Mouse (Mus musculus): ENCODE measurements around the gene Coro7. TPM values are rescaled to one million over a fixed set of nuclear protein-coding genes. Genes with fewer than 3 reads are reported as not detected.

Coro7 gene
- total RNA-seq, 2 experiments from 2014 or later, result 99.4 to 104 TPM

DNA sequence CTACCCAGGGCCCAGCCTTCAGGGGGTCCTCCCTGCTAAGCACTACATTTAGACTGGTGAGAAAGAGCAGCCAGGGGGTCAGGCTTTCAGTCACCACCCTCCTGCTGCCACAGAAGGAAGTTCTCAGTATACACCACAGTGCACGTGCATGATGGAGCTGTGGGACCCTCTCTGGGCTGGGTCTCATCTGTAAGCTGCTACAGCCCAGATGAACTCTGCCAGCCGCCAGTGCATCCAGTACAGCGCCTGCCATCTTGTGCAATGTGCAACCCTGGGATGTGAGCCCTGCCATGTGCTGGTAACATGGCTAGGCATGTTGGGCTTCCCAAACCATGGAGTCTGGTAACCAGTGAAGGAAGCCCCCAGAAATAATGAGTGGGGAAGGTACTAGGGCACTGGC, 29.4 kb downstream of the Coro7 start:
- intact Hi-C loops (cut with DNase I), result no loop called here
- DNase-seq, result no peak

DNA sequence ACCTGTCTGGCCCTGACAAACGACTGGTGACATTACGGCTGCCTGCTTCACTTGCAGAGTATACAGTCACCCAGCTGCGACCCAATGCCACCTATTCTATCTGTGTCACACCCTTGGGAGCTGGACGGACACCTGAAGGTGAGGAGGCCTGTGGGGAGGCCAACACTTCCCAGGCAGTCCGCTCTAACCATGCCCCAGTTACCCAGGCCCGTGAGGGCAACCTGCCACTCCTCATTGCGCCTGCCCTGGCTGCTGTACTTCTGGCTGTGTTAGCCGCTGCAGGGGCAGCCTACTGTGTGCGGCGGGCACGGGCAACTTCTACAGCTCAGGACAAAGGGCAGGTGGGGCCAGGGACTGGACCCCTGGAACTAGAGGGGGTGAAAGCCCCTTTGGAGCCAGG, 29.9 kb downstream of the Coro7 start:
- intact Hi-C loops (cut with DNase I), result no loop called here
- no peak for DNase-seq

DNA sequence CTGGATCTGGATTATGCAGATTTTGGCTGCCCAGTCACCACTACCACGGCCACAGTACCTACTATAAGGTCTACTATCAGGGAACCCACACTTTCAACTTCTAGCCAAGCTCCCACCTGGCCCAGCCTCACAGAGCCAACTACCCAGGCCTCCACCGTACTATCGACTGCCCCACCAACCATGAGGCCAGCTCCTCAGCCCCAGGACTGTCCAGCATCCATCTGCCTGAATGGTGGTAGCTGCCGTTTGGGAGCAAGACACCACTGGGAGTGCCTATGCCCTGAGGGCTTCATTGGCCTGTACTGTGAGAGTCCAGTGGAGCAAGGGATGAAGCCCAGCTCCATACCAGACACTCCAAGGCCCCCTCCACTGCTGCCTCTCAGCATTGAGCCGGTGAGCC, 30.4 kb downstream of the Coro7 start:
- DNase-seq, result no peak
- intact Hi-C loops (cut with DNase I), result no loop called here

DNA sequence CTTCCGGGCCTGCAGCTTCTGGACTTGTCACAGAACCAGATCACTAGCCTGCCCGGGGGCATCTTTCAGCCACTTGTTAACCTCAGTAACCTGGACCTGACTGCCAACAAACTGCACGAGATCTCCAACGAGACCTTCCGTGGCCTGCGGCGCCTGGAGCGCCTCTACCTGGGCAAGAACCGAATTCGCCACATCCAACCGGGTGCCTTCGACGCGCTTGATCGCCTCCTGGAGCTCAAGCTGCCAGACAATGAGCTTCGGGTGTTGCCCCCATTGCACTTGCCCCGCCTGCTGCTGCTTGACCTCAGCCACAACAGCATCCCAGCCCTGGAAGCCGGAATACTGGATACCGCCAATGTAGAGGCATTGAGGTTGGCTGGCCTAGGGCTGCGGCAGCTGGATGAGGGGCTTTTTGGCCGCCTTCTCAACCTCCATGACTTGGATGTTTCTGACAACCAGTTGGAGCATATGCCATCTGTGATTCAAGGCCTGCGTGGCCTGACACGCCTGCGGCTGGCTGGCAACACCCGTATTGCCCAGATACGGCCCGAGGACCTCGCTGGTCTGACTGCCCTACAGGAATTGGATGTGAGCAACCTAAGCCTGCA, 31.1 kb downstream of the Coro7 start:
- DNase-seq, result peak; percentile 65
- intact Hi-C loops (cut with DNase I), result no loop called here

DNA sequence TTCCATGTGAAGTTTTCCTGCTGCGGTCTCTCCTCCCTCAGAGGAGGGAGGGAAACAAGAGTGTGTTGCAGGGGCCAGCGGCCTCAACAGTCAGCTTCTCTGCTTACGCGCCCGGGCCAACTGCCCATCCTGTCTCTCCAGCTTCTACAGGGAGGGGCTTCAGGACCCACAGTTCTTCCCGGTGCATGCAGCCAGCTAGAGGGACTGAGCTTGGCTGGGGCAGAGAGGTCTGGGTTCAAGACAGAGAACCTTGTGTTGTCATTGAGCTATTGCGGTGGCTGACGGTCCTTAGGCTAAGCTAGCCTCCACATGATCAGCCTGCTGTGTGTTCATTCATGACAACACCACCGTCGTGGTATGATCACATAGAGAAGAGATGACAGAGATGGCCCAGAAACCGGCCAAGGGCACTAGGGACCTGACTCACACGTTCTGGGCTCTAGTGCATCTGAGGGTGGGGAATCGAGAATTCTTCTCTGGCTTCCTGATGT, 31.9 kb downstream of the Coro7 start:
- DNase-seq, result peak; percentile 39
- intact Hi-C loops (cut with DNase I), result no loop called here

DNA sequence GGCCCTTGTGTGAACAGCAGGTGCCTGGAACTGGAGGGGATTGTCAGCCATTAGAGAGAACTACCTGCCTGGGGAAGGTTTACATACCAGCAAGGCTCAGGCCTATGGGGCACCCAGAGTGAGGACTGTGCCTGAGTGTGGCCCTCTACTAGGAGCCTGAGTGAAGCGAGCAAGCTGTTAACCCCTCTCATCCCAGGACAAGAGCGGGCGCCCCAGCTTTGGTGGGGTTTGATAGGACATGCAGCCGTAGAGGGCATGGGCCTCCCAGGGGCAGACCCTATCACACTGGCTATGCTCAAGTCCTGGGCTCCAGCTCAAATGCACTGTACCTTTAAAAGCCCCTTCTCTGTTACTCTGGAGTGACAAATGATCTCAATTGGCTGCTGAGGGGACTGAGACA, 32.7 kb downstream of the Coro7 start:
- no peak for DNase-seq
- intact Hi-C loops (cut with DNase I), result no loop called here

DNA sequence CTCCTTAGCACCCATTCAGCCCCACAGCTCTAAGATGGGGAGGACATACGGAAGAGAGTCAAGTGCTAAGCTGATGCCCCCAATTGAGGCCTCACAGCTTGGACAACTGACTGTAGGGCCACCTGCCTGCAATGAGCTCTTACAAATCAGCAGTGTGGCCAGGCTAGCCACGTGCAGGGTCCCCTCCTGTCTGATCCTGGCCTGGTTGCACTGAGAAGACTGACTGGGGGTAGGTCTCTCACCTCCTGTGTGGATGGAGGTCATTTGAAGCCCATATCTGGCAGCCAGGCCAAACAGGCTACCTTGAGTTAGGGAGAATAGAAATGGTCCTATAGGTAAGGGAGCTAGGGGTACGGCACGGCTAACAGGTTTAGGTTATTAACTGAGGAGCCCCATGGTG, 33.7 kb downstream of the Coro7 start:
- intact Hi-C loops (cut with DNase I), result no loop called here
- DNase-seq, result no peak

DNA sequence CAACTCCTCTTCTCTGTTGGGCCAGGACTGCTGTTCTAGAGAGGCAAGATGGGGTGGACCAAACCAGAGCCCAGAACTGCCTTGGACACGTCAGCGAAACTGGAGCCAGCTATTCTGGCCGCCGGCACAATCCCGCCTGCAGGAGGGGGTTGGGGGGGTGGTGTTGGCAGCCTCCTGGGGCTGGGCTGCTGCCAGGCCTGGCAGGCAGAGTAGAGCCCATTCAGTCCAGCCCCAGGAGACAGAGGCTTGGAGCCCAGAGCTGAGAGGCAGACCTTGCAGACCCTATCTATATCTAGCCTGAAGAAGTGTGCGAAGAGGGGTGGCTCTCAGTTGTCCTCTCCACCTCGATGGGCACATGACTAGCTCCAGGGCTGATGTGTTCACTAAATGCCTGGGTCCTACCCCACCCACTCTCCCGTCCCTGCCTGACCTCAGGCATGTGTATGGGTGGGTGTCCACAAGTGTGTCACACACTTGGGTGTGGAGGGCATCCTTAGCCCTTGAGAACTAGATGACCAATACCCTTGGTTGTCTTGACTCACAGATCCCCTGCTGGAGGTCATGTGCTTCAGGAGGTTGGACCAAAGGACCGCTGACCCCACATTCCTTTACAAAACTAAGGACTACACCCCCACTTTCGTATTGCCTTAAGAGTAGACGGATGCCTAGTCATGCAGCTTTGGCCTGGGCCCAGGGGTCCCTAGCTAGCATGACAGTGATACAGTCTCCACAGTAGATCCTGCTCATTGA, 35.7 kb downstream of the Coro7 start:
- intact Hi-C loops (cut with DNase I), result no loop called here

DNA sequence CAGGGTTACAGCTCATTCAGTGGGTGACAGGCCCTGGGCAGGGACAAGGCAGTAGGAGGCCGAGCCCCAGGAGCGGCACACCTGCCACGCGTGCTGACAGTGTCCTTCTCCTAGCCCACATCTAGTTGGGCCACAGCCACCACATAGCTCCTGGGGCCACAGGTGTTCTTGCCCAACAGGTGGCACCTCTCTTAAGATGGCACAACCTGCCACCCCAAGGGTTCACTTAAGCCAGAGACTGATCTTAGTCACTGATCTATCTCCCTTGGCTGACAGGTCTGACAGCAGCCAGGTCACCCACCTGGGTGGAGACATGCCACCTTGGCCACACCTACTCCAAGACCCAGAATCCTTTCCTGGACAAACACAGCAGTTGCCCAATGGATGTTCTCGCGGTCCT, 36.6 kb downstream of the Coro7 start:
- intact Hi-C loops (cut with DNase I), result no loop called here
- no peak for DNase-seq

More for the DNA sequence above, 35.7 kb downstream of the Coro7 start:
- DNase-seq, result peak; percentile 89

DNA sequence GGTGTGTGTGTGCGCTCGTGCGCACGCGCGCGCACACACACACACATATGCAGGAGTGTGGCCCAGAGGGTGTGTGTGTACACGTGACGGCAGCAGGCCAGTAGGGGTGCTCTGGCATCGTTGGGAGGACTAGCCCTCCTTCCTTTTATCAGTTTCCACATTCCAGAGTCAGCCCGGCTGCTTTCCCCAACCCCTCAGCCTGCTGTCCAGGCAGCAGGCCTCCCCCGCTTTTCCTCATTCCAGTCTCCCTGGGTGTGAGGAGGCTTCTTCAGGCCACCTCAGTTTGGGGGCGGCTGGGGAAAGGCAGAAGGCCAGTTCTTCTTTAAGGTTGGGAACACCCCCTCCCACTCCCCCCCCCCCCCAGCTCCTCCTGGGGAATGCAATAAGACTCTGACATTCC, 37.4 kb downstream of the Coro7 start:
- intact Hi-C loops (cut with DNase I), result no loop called here
- no peak for DNase-seq

DNA sequence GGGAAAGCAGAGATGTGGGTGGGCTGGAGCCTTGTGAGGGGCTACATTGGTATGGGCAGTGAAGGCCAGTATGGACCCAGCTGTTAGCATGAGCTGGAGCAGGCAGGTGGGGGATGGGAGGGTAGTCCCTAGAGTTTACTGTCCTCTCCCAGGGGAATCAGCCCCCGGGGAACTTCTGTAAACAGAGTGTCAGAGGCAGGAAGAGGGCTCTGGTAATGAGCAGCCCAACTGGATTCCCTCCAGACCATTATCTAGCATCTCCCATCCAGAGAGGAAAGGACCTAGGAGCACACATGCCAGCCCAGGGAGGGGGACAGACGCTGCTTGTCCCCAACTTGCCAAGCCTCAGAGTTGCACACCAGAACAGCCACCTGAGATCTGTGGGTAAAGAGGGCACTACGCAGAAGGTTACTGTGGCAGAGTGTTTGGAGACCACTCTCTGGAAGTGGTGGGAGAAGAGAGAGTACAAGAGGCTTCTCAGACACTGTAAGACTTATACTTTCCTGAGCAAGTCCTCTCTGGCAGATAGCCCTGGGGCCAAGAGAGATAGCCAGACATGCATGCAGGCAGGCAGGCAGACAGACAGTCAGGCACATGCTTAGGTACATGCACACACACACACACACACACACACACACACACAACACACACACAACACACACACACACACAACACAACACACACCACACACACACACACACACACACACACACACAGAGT, 38.3 kb downstream of the Coro7 start:
- no peak for DNase-seq

DNA sequence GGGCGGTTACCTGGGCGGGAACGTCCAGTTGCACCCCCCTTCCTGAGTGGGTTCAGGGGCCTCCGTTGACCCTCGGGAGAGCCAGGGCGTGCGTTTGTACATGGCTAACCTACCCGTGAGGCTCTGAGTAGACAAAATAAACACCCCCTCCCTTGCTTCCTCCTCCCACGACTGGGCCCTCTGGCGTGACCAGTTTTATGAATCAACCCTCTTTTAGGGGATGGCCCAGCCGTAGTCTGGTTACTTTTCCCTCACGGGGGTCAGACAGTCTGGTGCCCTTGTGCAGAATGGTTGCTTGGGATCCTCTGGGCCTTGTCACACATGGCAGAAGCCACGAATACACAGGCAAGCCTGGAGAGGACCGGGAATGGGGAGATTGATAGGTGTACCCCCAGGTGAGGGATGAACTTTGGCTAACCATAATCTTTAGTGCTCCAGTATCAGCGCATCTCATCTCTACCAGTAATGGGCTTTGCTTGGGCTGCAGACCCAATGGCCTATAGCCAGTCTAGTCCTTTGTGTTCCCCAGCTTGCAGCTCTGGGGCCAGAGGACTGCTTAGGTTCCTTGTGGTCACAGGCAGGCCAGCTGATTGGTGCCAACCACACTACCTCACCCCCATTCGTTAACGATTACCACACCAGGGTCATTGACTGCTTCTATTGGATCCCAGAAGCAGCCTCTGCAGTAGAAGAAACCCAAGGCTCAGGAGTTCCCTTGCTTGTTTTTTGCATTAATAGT, 39.1 kb downstream of the Coro7 start:
- intact Hi-C loops (cut with DNase I), result no loop called here
- no peak for DNase-seq

More for the DNA sequence above, 38.3 kb downstream of the Coro7 start:
- intact Hi-C loops (cut with DNase I), result no loop called here

DNA sequence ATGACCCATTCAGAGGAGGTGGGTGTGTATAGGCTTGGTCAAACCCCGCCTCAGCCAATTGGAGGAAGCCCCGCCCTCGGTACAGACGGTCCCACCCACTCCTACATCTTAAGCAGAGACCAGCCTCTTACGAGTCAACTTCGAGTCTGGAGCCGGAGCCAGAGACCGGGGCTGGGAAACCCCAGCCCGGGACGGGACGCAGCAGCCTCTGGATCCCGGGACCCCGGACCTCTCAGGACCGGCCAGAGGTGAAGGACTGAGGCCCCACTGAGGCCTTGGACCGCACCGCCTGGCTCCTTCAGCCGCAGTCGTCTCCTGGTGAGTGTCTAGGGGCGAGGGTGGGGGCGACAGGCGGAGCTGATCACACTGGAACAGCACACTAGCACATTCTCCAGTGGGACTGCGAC, 39.7 kb downstream of the Coro7 start, which contains the start of the genes Vasn and Dnaja3:
Vasn (plus strand) TSS at position 111 of the 407 bp plus-strand sequence.
Dnaja3 (plus strand) TSS at position 159 of the 407 bp plus-strand sequence.
- peak; percentile 66 for DNase-seq
- intact Hi-C loops (cut with DNase I), result no loop called here

DNA sequence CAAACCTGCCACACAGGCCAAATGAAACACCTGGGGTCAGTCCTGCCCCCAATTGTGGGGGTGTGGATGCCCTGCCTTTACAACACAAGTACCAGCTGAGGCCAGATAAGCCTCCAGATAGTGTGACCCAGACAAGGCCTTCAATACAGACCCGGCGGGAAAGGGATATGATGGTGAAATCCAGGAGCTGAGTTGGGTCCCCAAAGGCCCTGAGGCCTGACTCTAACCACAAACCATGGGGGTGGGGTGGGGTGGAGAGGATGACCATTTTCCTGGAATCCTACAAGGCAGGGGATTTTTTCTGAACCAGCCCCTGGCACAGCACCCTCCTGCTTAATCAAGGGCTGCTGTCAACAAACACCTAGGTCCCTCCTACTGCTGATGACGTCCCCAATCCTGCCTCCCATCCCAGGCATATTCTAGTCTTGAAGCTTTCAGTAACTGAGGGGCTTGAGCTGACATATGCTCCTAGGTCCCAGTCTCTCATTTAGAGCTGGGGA, 40.6 kb downstream of the Coro7 start:
- no peak for DNase-seq
- intact Hi-C loops (cut with DNase I), result no loop called here

DNA sequence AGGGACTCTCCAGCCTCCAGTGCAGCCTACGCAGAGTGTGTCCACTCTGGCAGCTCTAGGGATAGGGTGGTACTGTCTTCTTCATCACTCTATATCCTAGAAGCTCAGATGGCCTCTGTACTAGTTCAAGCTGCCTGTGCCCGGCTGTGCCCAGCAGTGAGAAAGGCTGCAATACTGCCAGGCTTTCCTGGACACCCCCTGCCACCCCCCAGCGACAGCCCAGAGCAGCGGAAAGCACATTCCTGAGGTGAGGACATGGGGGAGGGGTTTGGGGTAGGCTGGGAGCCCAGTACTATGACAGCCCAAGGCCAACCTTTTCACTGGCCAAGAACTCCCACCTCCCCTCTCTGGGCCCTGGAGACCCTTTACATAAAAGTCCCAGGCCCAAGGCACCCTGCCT, 43.8 kb downstream of the Coro7 start:
- intact Hi-C loops (cut with DNase I), result no loop called here
- no peak for DNase-seq

DNA sequence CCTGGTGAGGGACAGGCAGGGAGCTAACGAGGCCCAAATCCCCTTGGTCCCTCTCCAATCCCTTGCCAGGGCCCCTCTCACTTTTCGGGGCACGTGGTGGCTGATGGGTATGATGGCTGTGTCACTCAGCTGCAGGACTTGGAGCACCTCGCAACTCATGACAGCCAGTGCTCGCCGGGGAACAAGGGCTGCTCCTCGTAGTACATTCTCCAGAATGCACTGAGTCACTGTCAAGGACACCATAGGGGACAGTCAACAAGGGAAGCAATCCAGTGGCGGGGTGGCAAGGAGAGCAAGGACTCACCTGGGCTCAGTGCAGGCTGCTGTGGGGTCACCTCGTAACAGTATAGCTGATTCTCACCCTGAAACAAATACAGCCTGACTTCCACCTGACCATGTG, 44.9 kb downstream of the Coro7 start:
- intact Hi-C loops (cut with DNase I), result loop anchor here (5.0 kb wide), 1 partner anchor 33 kb away; no protein-coding TSS in a partner anchor
- DNase-seq, result no peak

DNA sequence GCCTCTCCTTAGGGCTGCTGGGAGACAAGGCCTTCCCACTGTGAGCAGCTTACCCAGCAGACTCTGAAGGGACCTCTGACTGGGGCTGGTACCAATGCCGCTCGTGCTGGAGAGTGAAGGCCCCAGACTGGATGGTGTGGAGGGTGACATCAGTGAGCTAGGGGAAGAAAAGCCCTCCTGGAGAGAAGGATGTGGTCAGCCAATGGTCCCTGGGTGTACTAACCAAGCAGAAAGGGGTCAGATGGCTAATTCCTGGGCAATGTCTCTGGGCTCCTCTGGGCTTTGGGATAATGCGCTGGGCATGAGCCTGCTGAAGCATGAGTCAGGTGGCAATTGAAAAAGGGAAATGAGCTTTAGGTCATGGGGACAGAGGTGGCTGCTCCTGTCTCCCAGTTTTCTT, 45.9 kb downstream of the Coro7 start:
- intact Hi-C loops (cut with DNase I), result loop anchor here (5.0 kb wide), 1 partner anchor 34 kb away; no protein-coding TSS in a partner anchor
- DNase-seq, result no peak

DNA sequence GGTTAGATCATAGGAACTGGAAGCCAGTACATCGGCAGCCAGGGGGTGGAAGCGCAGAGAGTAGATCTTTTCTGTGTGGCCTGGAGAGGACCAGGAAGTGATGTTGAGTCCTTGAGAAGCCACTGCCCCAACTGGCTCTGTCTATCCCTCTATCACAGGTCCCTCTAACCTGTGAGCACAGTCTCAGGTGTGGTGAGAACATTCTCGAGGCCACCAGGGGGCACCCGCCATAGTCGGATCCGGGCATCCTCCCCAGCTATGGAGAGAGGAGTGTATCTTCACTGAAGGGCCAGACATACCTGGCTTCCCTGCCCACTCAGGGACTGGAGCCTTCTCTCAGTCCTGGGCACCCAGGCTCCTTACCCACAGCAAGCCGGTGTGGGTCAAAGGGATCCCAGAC, 47.5 kb downstream of the Coro7 start:
- intact Hi-C loops (cut with DNase I), result loop anchor here (5.0 kb wide), 1 partner anchor 35 kb away; no protein-coding TSS in a partner anchor
- DNase-seq, result peak; percentile 36

DNA sequence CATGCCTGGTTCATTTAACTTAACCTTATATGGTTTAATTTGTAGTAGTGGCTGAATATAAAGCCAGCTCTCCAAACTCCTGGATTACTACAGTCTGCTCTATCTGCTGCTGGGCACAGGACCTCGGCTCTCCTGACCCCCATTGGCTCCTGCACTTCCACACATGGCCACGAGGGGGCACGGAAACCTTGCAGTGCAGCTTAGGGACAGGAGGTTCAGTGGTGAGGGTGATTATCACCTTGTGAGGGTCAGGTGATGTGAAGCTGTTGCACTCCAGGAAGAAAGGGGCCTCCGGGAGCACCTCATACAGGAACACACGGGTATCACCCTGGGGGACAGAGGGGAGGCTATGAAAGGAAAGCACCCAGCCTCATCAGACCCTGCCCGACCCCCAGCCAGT, 49.6 kb downstream of the Coro7 start:
- intact Hi-C loops (cut with DNase I), result loop anchor here (5.0 kb wide), 1 partner anchor 37 kb away; no protein-coding TSS in a partner anchor

DNA sequence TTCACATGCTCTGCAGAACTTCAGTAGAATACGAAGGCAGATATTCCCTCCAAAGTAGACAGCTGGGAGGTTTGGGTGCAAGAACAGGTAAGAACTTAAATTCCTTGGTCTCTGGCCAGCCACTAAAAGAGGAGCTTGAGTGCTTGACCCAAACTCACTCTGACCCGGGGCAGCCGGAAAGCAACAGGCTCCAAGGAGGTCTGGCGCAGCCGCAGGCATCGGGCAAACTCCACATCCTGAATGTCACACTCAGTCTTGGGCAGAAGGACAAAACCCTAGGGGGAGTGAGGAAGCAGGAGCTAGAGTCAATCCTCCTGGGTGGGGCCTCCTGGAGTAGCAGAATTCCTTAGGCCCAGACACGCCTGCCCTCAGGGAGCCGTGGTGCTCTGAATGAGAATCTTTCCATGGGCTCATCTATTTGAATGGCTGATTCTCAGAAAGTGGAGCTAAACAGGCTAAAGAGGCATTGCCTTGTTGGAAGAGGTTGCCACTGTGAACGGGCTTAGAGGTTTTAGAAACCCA, 50.6 kb downstream of the Coro7 start:
- intact Hi-C loops (cut with DNase I), result no loop called here
- DNase-seq, result no peak

More for the DNA sequence above, 49.6 kb downstream of the Coro7 start:
- peak; percentile 84 for DNase-seq

All from left cerebral cortex, postnatal 4 days (tissue).